Mouse (Mus musculus): ENCODE results near the gene Ksr1.
"Not testable (repeated sequence)": the region's sequence is repeated elsewhere in the genome, so short reads cannot be mapped to it uniquely, and the experiment has no call there.

Ksr1 gene

GRCm38 (mm10) chr11:79008891-79009290, 137.3 kb downstream of the Ksr1 start:
- DNase-seq (ENCODE audit: low spot score): no peak

GRCm38 (mm10) chr11:79008007-79008775, 138.0 kb downstream of the Ksr1 start:
- DNase-seq (ENCODE audit: low spot score): no peak

GRCm38 (mm10) chr11:79007356-79007755, 138.9 kb downstream of the Ksr1 start:
- not testable (repeated sequence) for DNase-seq (ENCODE audit: low spot score)

GRCm38 (mm10) chr11:79006417-79006816, 139.8 kb downstream of the Ksr1 start:
- DNase-seq (ENCODE audit: low spot score): no peak

GRCm38 (mm10) chr11:79005578-79006394, 140.4 kb downstream of the Ksr1 start:
- DNase-seq (ENCODE audit: low spot score): no peak

- DNase-seq (ENCODE audit: low spot score): no peak
Measured at GRCm38 (mm10) chr11:79003769-79004638, 142.2 kb downstream of the Ksr1 start.

GRCm38 (mm10) chr11:79003053-79003768, 143.0 kb downstream of the Ksr1 start:
- no peak for DNase-seq (ENCODE audit: low spot score)

GRCm38 (mm10) chr11:79002551-79002951, 143.7 kb downstream of the Ksr1 start:
- no peak for DNase-seq (ENCODE audit: low spot score)

- DNase-seq (ENCODE audit: low spot score): no peak
Measured at GRCm38 (mm10) chr11:79001871-79002270, 144.3 kb downstream of the Ksr1 start.

GRCm38 (mm10) chr11:78999118-78999517, 147.1 kb downstream of the Ksr1 start:
- no peak for DNase-seq (ENCODE audit: low spot score)

GRCm38 (mm10) chr11:78990875-78991543, 155.2 kb downstream of the Ksr1 start:
- DNase-seq (ENCODE audit: low spot score): not testable (repeated sequence)

GRCm38 (mm10) chr11:78990096-78990495, 156.1 kb downstream of the Ksr1 start:
- DNase-seq (ENCODE audit: low spot score): no peak

GRCm38 (mm10) chr11:78989206-78989605, 157.0 kb downstream of the Ksr1 start:
- not testable (repeated sequence) for DNase-seq (ENCODE audit: low spot score)

- no peak for DNase-seq (ENCODE audit: low spot score)
Measured at GRCm38 (mm10) chr11:78986311-78987002, 159.8 kb downstream of the Ksr1 start.

GRCm38 (mm10) chr11:78985505-78985904, 160.7 kb downstream of the Ksr1 start:
- DNase-seq (ENCODE audit: low spot score): no peak

- peak; percentile 88 for DNase-seq (ENCODE audit: low spot score)
Measured at GRCm38 (mm10) chr11:78984483-78985177, 161.6 kb downstream of the Ksr1 start, which contains the start of gene Lgals9. Lgals9 (minus strand) TSS chr11:78984946.

GRCm38 (mm10) chr11:78983539-78983938, 162.7 kb downstream of the Ksr1 start:
- DNase-seq (ENCODE audit: low spot score): no peak

- DNase-seq (ENCODE audit: low spot score): no peak
Measured at GRCm38 (mm10) chr11:78982513-78983291, 163.5 kb downstream of the Ksr1 start.

GRCm38 (mm10) chr11:78982042-78982441, 164.2 kb downstream of the Ksr1 start:
- no peak for DNase-seq (ENCODE audit: low spot score)
